ENCODE assay signal across 22 mouse cellular contexts in genomic region chr7:47001125-47001899, GRCm38 (mm10). TPM values are rescaled to one million over a fixed set of nuclear protein-coding genes. Genes with fewer than 3 reads are reported as not detected.
DNase-seq lines count a peak whose midpoint lies in the region; ATAC-seq and TF ChIP-seq lines count a peak whose summit lies in the region.
"Had no signal": no experiment of that assay in that cellular context is flagged by ENCODE, and none has a peak within 500 bp of the region (broad histone marks: within the 10 kb centered on the region; RNA-seq: fewer than 3 reads in every experiment).

No protein-coding gene starts in this region.

- H3K36me3 ChIP-seq in heart, adult 2 months (ENCODE audit: control insufficient read depth, insufficient read depth, low read length) = peaks cover 20% of the 10 kb centered on the region
- H3K36me3 ChIP-seq in limb, embryonic 14.5 days (ENCODE audit: control insufficient read depth, insufficient read depth, low read length) = peaks cover 30% of the 10 kb centered on the region
- peaks cover 33% of the 10 kb centered on the region for H3K36me3 ChIP-seq in limb, embryonic 10.5 days
- H3K36me3 ChIP-seq in MEL (ENCODE audit: control insufficient read depth in 1 of 2, insufficient read depth in 2 of 2, low read length in 2 of 2) = peaks cover 9 to 39% of the 10 kb centered on the region in 2 experiments
- H3K36me3 ChIP-seq in liver, embryonic 13.5 days = peaks cover 27% of the 10 kb centered on the region

- H3K9me3 ChIP-seq in limb, embryonic 14.5 days (ENCODE audit: control insufficient read depth, low read length) = no peaks in the 10 kb centered on the region
- H3K9me3 ChIP-seq in limb, embryonic 10.5 days (replicated peaks) = no peaks in the 10 kb centered on the region
- H3K9me3 ChIP-seq in MEL (replicated peaks; ENCODE audit: insufficient read depth, low read length) = no peaks in the 10 kb centered on the region
- H3K9me3 ChIP-seq in liver, embryonic 13.5 days (replicated peaks) = no peaks in the 10 kb centered on the region
- H3K9me3 ChIP-seq: hindbrain, embryonic 15.5 days; midbrain, embryonic 10.5 days had no signal

- WGBS in heart, adult 2 months = 30% methylated on average over 5 of the region's 5 CpGs
- 80% methylated on average over 5 of the region's 5 CpGs for WGBS in limb, embryonic 14.5 days
- WGBS in limb, embryonic 10.5 days = 87% methylated on average over 5 of the region's 5 CpGs
- 35% methylated on average over 5 of the region's 5 CpGs for WGBS in liver, embryonic 13.5 days (ENCODE audit: insufficient replicate concordance)

- no peak for TF ChIP-seq EP300 in heart, adult 2 months (IDR thresholded peaks at IDR 0.05; ENCODE audit: insufficient read depth, low read depth, low read length)
- peak; percentile 75 to 79 for TF ChIP-seq EP300 in MEL (IDR thresholded peaks at IDR 0.05; ENCODE audit: low read depth in 1 of 2, low read length in 2 of 2)

- H3K79me2 ChIP-seq in heart, adult 2 months (replicated peaks; ENCODE audit: control insufficient read depth, insufficient read depth, low read length) = peaks cover 3% of the 10 kb centered on the region
- peaks cover 24% of the 10 kb centered on the region for H3K79me2 ChIP-seq in MEL (ENCODE audit: control insufficient read depth, insufficient read depth, low read length, poor library complexity)

- no peak for ATAC-seq in limb, embryonic 14.5 days (ENCODE audit: low FRiP score, low read depth)
- no peak for ATAC-seq in liver, embryonic 13.5 days (ENCODE audit: low read depth)

- peaks cover 20% of the 10 kb centered on the region for H3K4me1 ChIP-seq in heart, adult 2 months (ENCODE audit: control insufficient read depth, insufficient read depth, low read length)
- H3K4me1 ChIP-seq in limb, embryonic 14.5 days (ENCODE audit: control insufficient read depth, insufficient read depth, low read length) = peaks cover 18% of the 10 kb centered on the region
- peaks cover 12% of the 10 kb centered on the region; the same call in 1 of the 2 replicates for H3K4me1 ChIP-seq in limb, embryonic 10.5 days
- peaks cover 12 to 28% of the 10 kb centered on the region in 2 experiments for H3K4me1 ChIP-seq in MEL (ENCODE audit: control insufficient read depth in 1 of 2, insufficient read depth in 2 of 2, low read length in 2 of 2)
- H3K4me1 ChIP-seq in liver, embryonic 13.5 days (replicated peaks) = peaks cover 94% of the 10 kb centered on the region

- TF ChIP-seq CTCF in heart, adult 2 months (IDR thresholded peaks at IDR 0.05) = no peak
- TF ChIP-seq CTCF in MEL (IDR thresholded peaks at IDR 0.05 in 2 of 3, conservative IDR thresholded peaks at IDR 0.05 in 1 of 3; ENCODE audit: control insufficient read depth in 1 of 3, insufficient read depth in 1 of 3, low read depth in 2 of 3, low read length in 3 of 3, poor library complexity in 1 of 3, severe bottlenecking in 1 of 3) = no peak

- DNase-seq in heart, adult 2 months = no peak
- no peak for DNase-seq in heart, postnatal 14 days
- DNase-seq in limb, embryonic 14.5 days (ENCODE audit: low spot score) = no peak
- no peak for DNase-seq in limb, embryonic 10.5 days (ENCODE audit: low spot score)
- peak; percentile 42 for DNase-seq in MEL (ENCODE audit: low read depth, low spot score)
- DNase-seq in liver, embryonic 13.5 days = no peak
- no peak for DNase-seq in gastrocnemius, postnatal 25 days
- no peak for DNase-seq in frontal cortex, postnatal 10 days (ENCODE audit: low spot score in 2 of 2)
- DNase-seq: adrenal gland, adult 8-10 months; cerebellum, adult 9-10 months; heart, postnatal 36 days; thymus, postnatal 4 days had no signal

- TF ChIP-seq POLR2A in heart, adult 2 months (IDR thresholded peaks at IDR 0.05; ENCODE audit: insufficient read depth, low read depth, low read length) = no peak
- no peak for TF ChIP-seq POLR2A in limb, embryonic 14.5 days (IDR thresholded peaks at IDR 0.05; ENCODE audit: borderline replicate concordance, extremely low read depth, insufficient read depth, insufficient read length)
- TF ChIP-seq POLR2A in MEL (IDR thresholded peaks at IDR 0.05; ENCODE audit: control insufficient read depth in 1 of 2, insufficient read depth in 1 of 2, low read depth in 1 of 2, low read length in 2 of 2, poor library complexity in 1 of 2) = no peak

- no peak overlapping the region for H3K9ac ChIP-seq in heart, adult 2 months (ENCODE audit: low read depth, low read length)
- H3K9ac ChIP-seq in limb, embryonic 14.5 days (ENCODE audit: low read depth, low read length, severe bottlenecking) = no peak overlapping the region
- no peak overlapping the region for H3K9ac ChIP-seq in MEL (ENCODE audit: control insufficient read depth, low read depth, low read length, poor library complexity, severe bottlenecking)
- H3K9ac ChIP-seq in liver, embryonic 13.5 days = no peak overlapping the region
- H3K9ac ChIP-seq: hindbrain, embryonic 15.5 days had no signal

- H3K4me2 ChIP-seq in limb, embryonic 14.5 days (replicated peaks; ENCODE audit: low read depth, low read length, severe bottlenecking) = no peak overlapping the region
- H3K4me2 ChIP-seq in liver, embryonic 13.5 days = 0 out of 2 replicates have a peak overlapping the region, but pooled peaks have one; percentile 17
- H3K4me2 ChIP-seq: heart, embryonic 11.5 days; hindbrain, embryonic 15.5 days had no signal

- H3K27ac ChIP-seq in heart, adult 2 months = peak overlapping the region; percentile 28; the same call in 1 of the 2 replicates
- H3K27ac ChIP-seq in limb, embryonic 14.5 days (replicated peaks; ENCODE audit: low read depth, low read length) = peak overlapping the region; percentile 48; the same call in 1 of the 2 replicates
- no peak overlapping the region for H3K27ac ChIP-seq in limb, embryonic 10.5 days
- no peak overlapping the region; the same call in 1 of the 2 replicates for H3K27ac ChIP-seq in MEL (ENCODE audit: control insufficient read depth, low read depth, low read length)
- no peak overlapping the region; the same call in 1 of the 2 replicates for H3K27ac ChIP-seq in liver, embryonic 13.5 days
- H3K27ac ChIP-seq: hindbrain, embryonic 15.5 days; left cerebral cortex, adult 2 months; macrophage; midbrain, embryonic 10.5 days had no signal

- H3K27me3 ChIP-seq in heart, adult 2 months (ENCODE audit: control insufficient read depth, insufficient read depth, low read length) = no peaks in the 10 kb centered on the region
- no peaks in the 10 kb centered on the region for H3K27me3 ChIP-seq in limb, embryonic 14.5 days (ENCODE audit: control insufficient read depth, insufficient read depth, low read length)
- H3K27me3 ChIP-seq in limb, embryonic 10.5 days (ENCODE audit: low read depth, poor library complexity, severe bottlenecking) = no peaks in the 10 kb centered on the region
- H3K27me3 ChIP-seq in MEL (ENCODE audit: control insufficient read depth in 1 of 2, insufficient read depth in 2 of 2, low read length in 2 of 2) = no peaks in the 10 kb centered on the region
- H3K27me3 ChIP-seq in liver, embryonic 13.5 days = no peaks in the 10 kb centered on the region
- H3K27me3 ChIP-seq: hindbrain, embryonic 15.5 days had no signal

- intact Hi-C loops in heart, adult 2 months (cut with DNase I) = no loop called here
- intact Hi-C loops in heart, postnatal 14 days (cut with DNase I) = loop anchor here (10.0 kb wide), 1 partner anchor 287 kb away; the partner anchor contains the start of genes Saa3 and Saal1

- no peak for TF ChIP-seq RAD21 in MEL (IDR thresholded peaks at IDR 0.05; ENCODE audit: low read depth, low read length)

- no peak overlapping the region for H3K4me3 ChIP-seq in heart, adult 2 months
- no peak overlapping the region for H3K4me3 ChIP-seq in limb, embryonic 14.5 days (replicated peaks; ENCODE audit: low read length)
- no peak overlapping the region for H3K4me3 ChIP-seq in limb, embryonic 10.5 days
- no peak overlapping the region for H3K4me3 ChIP-seq in MEL (ENCODE audit: control insufficient read depth in 1 of 2, insufficient read depth in 1 of 2, low read depth in 2 of 2, low read length in 2 of 2)
- H3K4me3 ChIP-seq in liver, embryonic 13.5 days (replicated peaks) = no peak overlapping the region
- H3K4me3 ChIP-seq: hindbrain, embryonic 15.5 days; left cerebral cortex, adult 2 months; midbrain, embryonic 10.5 days had no signal

RNA-seq across cellular contexts. Expression of gene Spty2d1, which starts 6.9 kb away (rescaled TPM):
- total RNA-seq in heart, adult 2 months (2021) = 1 to 10 TPM; 6.9 to 8.5 TPM
- polyA plus RNA-seq in heart, adult 2 months (2012; rRNA removed) = 2.7 and 4.3 TPM in 2 replicates
- 10 to 100 TPM; 10.2 to 11.1 TPM for total RNA-seq in heart, postnatal 14 days (2021)
- polyA plus RNA-seq in limb, embryonic 14.5 days (2012; rRNA removed) = 12.5 and 12.8 TPM in 2 replicates
- polyA plus RNA-seq in limb, embryonic 14.5 days (2014; fragmentation: Nextera tagmentation; extraction: Ambion mirVana) = 19.6 and 20.6 TPM in 2 replicates
- 11.2 and 11.9 TPM in 2 replicates for polyA plus RNA-seq in limb, embryonic 10.5 days (2016; fragmentation: Nextera tagmentation; extraction: Ambion mirVana)
- total RNA-seq in MEL (2012; rRNA removed) = 14.9 and 15.1 TPM in 2 replicates
- polyA plus RNA-seq in MEL (2012; ENCODE audit: insufficient read depth in 1 of 2, insufficient read length in 2 of 2, low read depth in 1 of 2, low replicate concordance in 2 of 2, missing spikeins in 1 of 2) = 10 to 100 TPM; 14.4 to 36.9 TPM
- polyA plus RNA-seq in liver, embryonic 13.5 days (2015; fragmentation: Nextera tagmentation; extraction: Ambion mirVana) = 10.6 and 13.1 TPM in 2 replicates
- total RNA-seq in gastrocnemius, postnatal 25 days (2021) = 1 to 10 TPM; 4.7 to 4.8 TPM

RNA-seq across cellular contexts. Expression of gene Gm9999, which starts 17.9 kb away (rescaled TPM):
- not detected for total RNA-seq in heart, adult 2 months (2021)
- polyA plus RNA-seq in heart, adult 2 months (2012; rRNA removed) = 1.1 TPM in 1 of 2 replicates, not detected in the other
- total RNA-seq in heart, postnatal 14 days (2021) = not detected
- polyA plus RNA-seq in limb, embryonic 14.5 days (2012; rRNA removed) = not detected in 2 replicates
- polyA plus RNA-seq in limb, embryonic 14.5 days (2014; fragmentation: Nextera tagmentation; extraction: Ambion mirVana) = not detected in 2 replicates
- polyA plus RNA-seq in limb, embryonic 10.5 days (2016; fragmentation: Nextera tagmentation; extraction: Ambion mirVana) = not detected in 2 replicates
- not detected in 2 replicates for total RNA-seq in MEL (2012; rRNA removed)
- polyA plus RNA-seq in MEL (2012; ENCODE audit: insufficient read depth in 1 of 2, insufficient read length in 2 of 2, low read depth in 1 of 2, low replicate concordance in 2 of 2, missing spikeins in 1 of 2) = not detected
- not detected in 2 replicates for polyA plus RNA-seq in liver, embryonic 13.5 days (2015; fragmentation: Nextera tagmentation; extraction: Ambion mirVana)
- not detected for total RNA-seq in gastrocnemius, postnatal 25 days (2021)
- total RNA-seq: adrenal gland, adult 8-10 months; common myeloid progenitor, adult 5-6 weeks; gastrocnemius, postnatal 4 days; heart, postnatal 36 days; left cerebral cortex, adult 2 months; left cerebral cortex, postnatal 4 days had no signal
- polyA plus RNA-seq: embryonic facial prominence, embryonic 11.5 days; heart, embryonic 11.5 days; hindbrain, embryonic 15.5 days; macrophage; midbrain, embryonic 10.5 days; neural tube, embryonic 11.5 days had no signal

RNA-seq across cellular contexts. Expression of gene Uevld, which starts 43.0 kb away (rescaled TPM):
- total RNA-seq in heart, adult 2 months (2021) = 10 to 100 TPM in 1 of 2 experiments, 1 to 10 TPM in 1; 9.0 to 10.3 TPM
- polyA plus RNA-seq in heart, adult 2 months (2012; rRNA removed) = 2.9 and 5.0 TPM in 2 replicates
- 1 to 10 TPM; 8.1 to 9.7 TPM for total RNA-seq in heart, postnatal 14 days (2021)
- 9.4 and 10.2 TPM in 2 replicates for polyA plus RNA-seq in limb, embryonic 14.5 days (2012; rRNA removed)
- polyA plus RNA-seq in limb, embryonic 14.5 days (2014; fragmentation: Nextera tagmentation; extraction: Ambion mirVana) = 10.0 and 12.5 TPM in 2 replicates
- 11.7 and 12.1 TPM in 2 replicates for polyA plus RNA-seq in limb, embryonic 10.5 days (2016; fragmentation: Nextera tagmentation; extraction: Ambion mirVana)
- 1.9 and 2.8 TPM in 2 replicates for total RNA-seq in MEL (2012; rRNA removed)
- 1 to 10 TPM in 1 of 2 experiments, not detected in 1; 5.4 TPM for polyA plus RNA-seq in MEL (2012; ENCODE audit: insufficient read depth in 1 of 2, insufficient read length in 2 of 2, low read depth in 1 of 2, low replicate concordance in 2 of 2, missing spikeins in 1 of 2)
- polyA plus RNA-seq in liver, embryonic 13.5 days (2015; fragmentation: Nextera tagmentation; extraction: Ambion mirVana) = 5.3 and 6.2 TPM in 2 replicates
- 1 to 10 TPM; 7.0 to 8.8 TPM for total RNA-seq in gastrocnemius, postnatal 25 days (2021)

RNA-seq across cellular contexts. Expression of gene Tmem86a, which starts 49.1 kb away (rescaled TPM):
- 10 to 100 TPM; 20.0 to 25.0 TPM for total RNA-seq in heart, adult 2 months (2021)
- polyA plus RNA-seq in heart, adult 2 months (2012; rRNA removed) = 45.5 and 54.8 TPM in 2 replicates
- 10 to 100 TPM; 26.4 to 31.0 TPM for total RNA-seq in heart, postnatal 14 days (2021)
- polyA plus RNA-seq in limb, embryonic 14.5 days (2012; rRNA removed) = 20.6 and 30.0 TPM in 2 replicates
- polyA plus RNA-seq in limb, embryonic 14.5 days (2014; fragmentation: Nextera tagmentation; extraction: Ambion mirVana) = 21.0 and 24.1 TPM in 2 replicates
- 8.3 and 11.8 TPM in 2 replicates for polyA plus RNA-seq in limb, embryonic 10.5 days (2016; fragmentation: Nextera tagmentation; extraction: Ambion mirVana)
- total RNA-seq in MEL (2012; rRNA removed) = 0.23 and 0.27 TPM in 2 replicates
- polyA plus RNA-seq in MEL (2012; ENCODE audit: insufficient read depth in 1 of 2, insufficient read length in 2 of 2, low read depth in 1 of 2, low replicate concordance in 2 of 2, missing spikeins in 1 of 2) = under 1 TPM in 1 of 2 experiments, not detected in 1; 0.54 TPM
- 23.8 and 23.9 TPM in 2 replicates for polyA plus RNA-seq in liver, embryonic 13.5 days (2015; fragmentation: Nextera tagmentation; extraction: Ambion mirVana)
- 1 to 10 TPM; 4.6 to 5.2 TPM for total RNA-seq in gastrocnemius, postnatal 25 days (2021)

Comparison
In these comparisons a context has a peak if more than half of its experiments do, and no peak if none do; other contexts are left out.
1. H3K27ac ChIP-seq: peak in heart, adult 2 months (single experiment) and limb, embryonic 14.5 days (single experiment); none in limb, embryonic 10.5 days (single experiment), MEL (single experiment) and liver, embryonic 13.5 days (single experiment).